Mouse (Mus musculus) limb, embryonic 14.5 days (tissue): ENCODE measurements at regions not wholly inside any gene's neighbourhood (a gene's known extent, or its start where the extent isn't known, plus 50 kb on each side); places are given as distances from the start of the nearest gene placed in this dataset.
A peak's percentile ranks its signal among the peaks of the same experiment; 100 is the strongest.

Experiments
- ATAC-seq: fragments of 200-750 bp; cut with Nextera tagmentation; 2 replicates; pipeline ENCODE4 v1.8.0; 2017; ENCODE audit warnings: low read depth, moderate number of reproducible peaks, moderate TSS enrichment; ENCODE audit not compliant: low FRiP score
- DNase-seq: peaks from one replicate; pipeline ENCODE4 v3.0.0-alpha.2; 2015; ENCODE audit warnings: low spot score
- H3K27ac ChIP-seq: fragments of 300-500 bp; sonication (generic); replicated peaks from 2 replicates; pipeline ENCODE4 v1.5.1; 2014; ENCODE audit warnings: low read depth, mild to moderate bottlenecking, low read length, moderate library complexity, mixed read lengths
- H3K27me3 ChIP-seq: fragments of 300-500 bp; sonication (generic); 2 replicates; pipeline ENCODE4 v1.6.1; 2014; ENCODE audit warnings: low read length, mixed read lengths; ENCODE audit not compliant: control insufficient read depth, insufficient read depth
- H3K36me3 ChIP-seq: fragments of 300-500 bp; sonication (generic); 2 replicates; pipeline ENCODE4 v1.6.1; 2014; ENCODE audit warnings: mild to moderate bottlenecking, low read length, moderate library complexity, mixed read lengths; ENCODE audit not compliant: control insufficient read depth, insufficient read depth
- H3K4me1 ChIP-seq: fragments of 300-500 bp; sonication (generic); 2 replicates; pipeline ENCODE4 v1.6.1; 2014; ENCODE audit warnings: antibody characterized with exemption, low read length, mixed read lengths; ENCODE audit not compliant: control insufficient read depth, insufficient read depth
- H3K4me2 ChIP-seq: fragments of 300-500 bp; sonication (generic); replicated peaks from 2 replicates; pipeline ENCODE4 v1.6.1; 2014; ENCODE audit warnings: low read depth, mild to moderate bottlenecking, low read length, moderate library complexity; ENCODE audit not compliant: severe bottlenecking
- H3K4me3 ChIP-seq: fragments of 300-500 bp; sonication (generic); replicated peaks from 2 replicates; pipeline ENCODE4 v1.5.1; 2014; ENCODE audit warnings: low read length
- H3K9ac ChIP-seq: fragments of 300-500 bp; sonication (generic); 2 replicates; pipeline ENCODE4 v1.6.1; 2014; ENCODE audit warnings: mild to moderate bottlenecking, low read depth, low read length, moderate library complexity; ENCODE audit not compliant: severe bottlenecking
- H3K9me3 ChIP-seq: fragments of 300-500 bp; sonication (generic); 2 replicates; pipeline ENCODE4 v1.6.1; 2016; ENCODE audit warnings: low read length; ENCODE audit not compliant: control insufficient read depth
- POLR2A ChIP-seq: fragments of 200-500 bp; IDR thresholded peaks from 2 replicates; pipeline ENCODE4 v1.8.0; 2012; ENCODE audit warnings: inconsistent platforms, mild to moderate bottlenecking, moderate library complexity, borderline replicate concordance; ENCODE audit not compliant: insufficient read depth, insufficient read length; ENCODE audit errors: extremely low read depth
- WGBS: fragments of 180-500 bp; shearing (Covaris S2); extraction: QIAGEN DNeasy Blood & Tissue Kit; methylation state at CpG from one replicate; pipeline ENCODE4 v1.1.7; 2014; 5-methylcytosine and 5-hydroxymethylcytosine counted together

DNA sequence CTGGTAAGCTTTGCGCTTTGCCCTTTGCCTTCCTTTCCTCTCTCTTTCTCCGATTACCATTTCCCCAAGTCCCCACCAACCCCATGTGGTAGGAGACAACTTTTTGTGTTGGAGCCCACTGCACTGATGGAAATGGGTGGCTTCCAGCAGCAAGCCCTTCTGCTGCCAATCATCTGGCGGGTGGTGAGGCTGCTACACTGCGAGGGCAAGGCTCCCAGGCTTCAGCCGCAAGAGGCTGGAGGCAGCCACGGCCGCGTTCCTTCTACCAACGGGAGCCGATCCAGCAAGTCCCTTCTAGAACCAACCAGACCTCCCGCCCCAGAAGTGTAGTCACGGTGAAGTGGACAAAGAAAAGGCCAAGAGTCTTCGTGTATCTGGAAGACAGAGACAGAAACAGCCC, 107.1 kb upstream of the Tbca start:
- no peaks in the 10 kb centered on the region for H3K4me1 ChIP-seq
- H3K36me3 ChIP-seq: no peaks in the 10 kb centered on the region
- no peaks in the 10 kb centered on the region for H3K27me3 ChIP-seq
- H3K9me3 ChIP-seq: no peaks in the 10 kb centered on the region
- ATAC-seq (no peak), DNase-seq (no peak)
- H3K4me2 ChIP-seq: no peak overlapping the region
- 90% methylated on average over 13 of the region's 13 CpGs for WGBS
- TF ChIP-seq POLR2A: no peak
- H3K9ac ChIP-seq: no peak overlapping the region
- no peak overlapping the region for H3K27ac ChIP-seq
- no peak overlapping the region for H3K4me3 ChIP-seq

DNA sequence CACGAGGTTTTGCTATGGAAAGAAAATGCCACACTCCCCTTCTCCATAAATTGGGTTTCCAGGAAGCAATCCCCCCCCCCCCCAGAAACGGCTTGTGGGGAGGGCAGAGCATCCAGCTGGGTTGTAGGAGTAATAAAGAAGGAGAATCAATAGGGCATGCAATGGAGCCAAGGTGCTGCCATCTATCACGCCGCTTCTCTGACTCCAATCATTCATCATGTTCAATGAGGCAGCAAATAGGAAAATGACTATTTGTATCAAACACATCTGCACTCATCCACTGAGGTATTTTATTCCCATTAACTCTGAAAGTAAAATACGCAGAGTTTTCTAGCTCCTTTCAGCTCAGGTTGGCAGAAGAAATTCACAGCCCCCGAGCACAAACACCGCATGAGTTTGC, 103.5 kb upstream of the Tbca start:
- Histone ChIP-seq H3K27me3 (no peaks in the 10 kb centered on the region), H3K27ac (no peak overlapping the region), H3K4me3 (no peak overlapping the region), H3K9ac (no peak overlapping the region), H3K9me3 (no peaks in the 10 kb centered on the region), H3K36me3 (no peaks in the 10 kb centered on the region), H3K4me1 (no peaks in the 10 kb centered on the region), H3K4me2 (no peak overlapping the region)
- no peak for TF ChIP-seq POLR2A
- DNase-seq (no peak), ATAC-seq (no peak)
- 67% methylated on average over 7 of the region's 7 CpGs for WGBS

- ATAC-seq: no peak
- DNase-seq: no peak
These were observed 101.4 kb upstream of the Tbca start for GRCm38 (mm10) chr13:94687295-94687694.

GRCm38 (mm10) chr13:94706641-94707053, 82.1 kb upstream of the Tbca start:
- 3% methylated on average over 7 of the region's 7 CpGs for WGBS
- H3K36me3 ChIP-seq: no peaks in the 10 kb centered on the region
- ATAC-seq (no peak), DNase-seq (no peak)
- peaks cover 12% of the 10 kb centered on the region for H3K4me1 ChIP-seq
- no peak overlapping the region for H3K4me2 ChIP-seq
- TF ChIP-seq POLR2A: no peak
- no peak overlapping the region for H3K9ac ChIP-seq
- H3K27ac ChIP-seq: no peak overlapping the region
- H3K27me3 ChIP-seq: peaks cover 91% of the 10 kb centered on the region
- no peaks in the 10 kb centered on the region for H3K9me3 ChIP-seq
- no peak overlapping the region for H3K4me3 ChIP-seq

More at GRCm38 (mm10) chr13:94687295-94687694, 101.4 kb upstream of the Tbca start:
- no peaks in the 10 kb centered on the region for H3K36me3 ChIP-seq
- 76% methylated on average over 5 of the region's 5 CpGs for WGBS
- H3K4me2 ChIP-seq: no peak overlapping the region
- no peak overlapping the region for H3K9ac ChIP-seq
- no peaks in the 10 kb centered on the region for H3K9me3 ChIP-seq
- no peak overlapping the region for H3K4me3 ChIP-seq
- H3K27me3 ChIP-seq: no peaks in the 10 kb centered on the region
- H3K4me1 ChIP-seq: no peaks in the 10 kb centered on the region
- TF ChIP-seq POLR2A: no peak
- no peak overlapping the region for H3K27ac ChIP-seq

- Histone ChIP-seq H3K36me3 (no peaks in the 10 kb centered on the region), H3K9me3 (no peaks in the 10 kb centered on the region), H3K4me2 (no peak overlapping the region), H3K4me3 (peak overlapping the region; percentile 5; the same call in 1 of the 2 replicates), H3K4me1 (peaks cover 7% of the 10 kb centered on the region; the same call in 1 of the 2 replicates), H3K27ac (no peak overlapping the region), H3K27me3 (peaks cover 90% of the 10 kb centered on the region), H3K9ac (no peak overlapping the region)
- no peak for TF ChIP-seq POLR2A
- ATAC-seq (no peak), DNase-seq (no peak)
- 3% methylated on average over 29 of the region's 32 CpGs for WGBS
These were observed 81.1 kb upstream of the Tbca start for GRCm38 (mm10) chr13:94707371-94708280.
